Mouse (Mus musculus) hindbrain, postnatal 0 days (tissue): Measurements from ENCODE around the gene Taok1. TPM values are rescaled to one million over a fixed set of nuclear protein-coding genes. Genes with fewer than 3 reads are reported as not detected.

Source experiments
- ATAC-seq: fragments of 200-750 bp; cut with Nextera tagmentation; 2 replicates; pipeline ENCODE4 v1.8.0; 2017; ENCODE audit warnings: mild to moderate bottlenecking, moderate TSS enrichment, moderate library complexity
- DNase-seq: peaks from one replicate; pipeline ENCODE4 v3.0.0-alpha.2; 2015; ENCODE audit warnings: low spot score
- H3K27ac ChIP-seq: fragments of 300-500 bp; sonication (generic); 2 replicates; pipeline ENCODE4 v1.5.1; 2014; ENCODE audit warnings: mild to moderate bottlenecking
- H3K27me3 ChIP-seq: fragments of 300-500 bp; sonication (generic); 2 replicates; pipeline ENCODE4 v1.6.1; 2014; ENCODE audit warnings: low read length, mixed read lengths; ENCODE audit not compliant: insufficient read depth
- H3K36me3 ChIP-seq: fragments of 300-500 bp; sonication (generic); 2 replicates; pipeline ENCODE4 v1.6.1; 2014; ENCODE audit warnings: low read length, mixed read lengths; ENCODE audit not compliant: insufficient read depth
- H3K4me1 ChIP-seq: fragments of 300-500 bp; sonication (generic); 2 replicates; pipeline ENCODE4 v1.6.1; 2014; ENCODE audit warnings: antibody characterized with exemption, low read length, mixed read lengths; ENCODE audit not compliant: insufficient read depth
- H3K4me2 ChIP-seq: fragments of 300-500 bp; sonication (generic); 2 replicates; pipeline ENCODE4 v1.6.1; 2014; ENCODE audit warnings: low read depth, mild to moderate bottlenecking, low read length, moderate library complexity, mixed read lengths
- H3K4me3 ChIP-seq: fragments of 300-500 bp; sonication (generic); 2 replicates; pipeline ENCODE4 v1.5.1; 2014; ENCODE audit warnings: low read length
- H3K9ac ChIP-seq: fragments of 300-500 bp; sonication (generic); replicated peaks from 2 replicates; pipeline ENCODE4 v1.6.1; 2014; ENCODE audit warnings: mild to moderate bottlenecking, low read length, moderate library complexity, mixed read lengths
- H3K9me3 ChIP-seq: fragments of 300-500 bp; sonication (generic); 2 replicates; pipeline ENCODE4 v1.6.1; 2016; ENCODE audit warnings: low read length, mixed read lengths
- CTCF ChIP-seq: IDR thresholded peaks from 2 replicates; pipeline ENCODE4 v1.5.1; 2016; ENCODE audit warnings: antibody characterized with exemption, control low read depth, low read depth
- WGBS: fragments of 180-500 bp; shearing (Covaris S2); extraction: QIAGEN DNeasy Blood & Tissue Kit; methylation state at CpG from one replicate; pipeline ENCODE4 v1.1.7; 2014; 5-methylcytosine and 5-hydroxymethylcytosine counted together
- polyA plus RNA-seq: library from polyadenylated mRNA; unstranded; fragments of >200 nt; fragmentation: Nextera tagmentation; extraction: Ambion mirVana; gene quantifications from 2 replicates; pipeline ENCODE4 v1.2.1, GENCODE M21; 2015
- total RNA-seq: library from RNA; depleted of rRNA; stranded (reverse); fragments of >200 nt; gene quantifications from 2 replicates; pipeline ENCODE4 v1.2.3, GENCODE M21; 2014

Taok1 gene
- total and polyA plus RNA-seq, 2 experiments from 2014 or later, result 27.1 to 50.6 TPM

GRCm38 (mm10) chr11:77493512-77494343, 113.9 kb downstream of the Taok1 start, which contains the start of gene Git1:
TSS of gene Git1 (plus strand) at chr11:77493562.
- peak within 1 kb of the TSS; percentile 95 for H3K27ac ChIP-seq
- H3K4me2 ChIP-seq, result peak within 1 kb of the TSS; percentile 94
- peak within 1 kb of the TSS; percentile 97 for H3K9ac ChIP-seq
- H3K9me3 ChIP-seq, result no peaks in the 10 kb centered on the region
- TF ChIP-seq CTCF, result peak; percentile 12
- no peaks in the 10 kb centered on the region for H3K36me3 ChIP-seq
- under 1% methylated on average over 50 of the region's 74 CpGs for WGBS
- H3K4me1 ChIP-seq, result peaks cover 38% of the 10 kb centered on the region
- ATAC-seq, result no peak; the same call in 1 of the 2 replicates
- DNase-seq, result peak; percentile 62
- peak within 1 kb of the TSS; percentile 93 for H3K4me3 ChIP-seq
- no peaks in the 10 kb centered on the region for H3K27me3 ChIP-seq

DNA sequence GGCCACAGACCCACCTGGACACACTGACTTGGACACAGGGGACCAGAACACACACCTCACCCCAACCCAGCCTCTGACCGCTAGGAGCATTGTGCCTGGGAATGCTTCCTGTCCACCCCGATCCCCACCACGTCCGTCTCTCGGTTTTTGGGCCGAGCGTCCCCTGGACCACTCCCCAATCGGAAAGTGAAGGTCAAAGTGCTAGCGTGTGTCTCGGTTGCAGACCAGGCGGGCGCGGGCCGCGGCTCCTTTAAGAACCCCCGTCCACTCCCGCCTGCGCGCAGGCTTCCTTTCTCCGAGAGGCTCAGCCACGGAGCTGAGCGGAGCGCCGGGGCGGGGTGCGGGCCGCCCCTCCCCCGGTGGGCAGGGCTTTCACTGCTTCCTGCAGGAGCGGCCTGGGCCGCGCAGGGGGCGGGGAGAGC, 114.7 kb downstream of the Taok1 start:
- ATAC-seq (peak; percentile 76), DNase-seq (peak; percentile 96)
- Histone ChIP-seq H3K9ac (peak overlapping the region; percentile 97), H3K4me3 (peak overlapping the region; percentile 93), H3K4me2 (peak overlapping the region; percentile 94), H3K4me1 (peaks cover 37% of the 10 kb centered on the region), H3K27me3 (no peaks in the 10 kb centered on the region), H3K9me3 (no peaks in the 10 kb centered on the region), H3K36me3 (no peaks in the 10 kb centered on the region), H3K27ac (peak overlapping the region; percentile 95)
- WGBS, result under 1% methylated on average over 30 of the region's 32 CpGs
- peak; percentile 41 for TF ChIP-seq CTCF

- peak overlapping the region; percentile 95 for H3K27ac ChIP-seq
- no peaks in the 10 kb centered on the region for H3K9me3 ChIP-seq
- no peaks in the 10 kb centered on the region for H3K36me3 ChIP-seq
- peak overlapping the region; percentile 93 for H3K4me3 ChIP-seq
- peak overlapping the region; percentile 97 for H3K9ac ChIP-seq
- peaks cover 40% of the 10 kb centered on the region for H3K4me1 ChIP-seq
- ATAC-seq (no peak), DNase-seq (peak; percentile 36)
- TF ChIP-seq CTCF, result no peak
- no peaks in the 10 kb centered on the region for H3K27me3 ChIP-seq
- H3K4me2 ChIP-seq, result peak overlapping the region; percentile 94
- under 1% methylated on average over 18 of the region's 18 CpGs for WGBS
Observed at GRCm38 (mm10) chr11:77492311-77492871, 115.2 kb downstream of the Taok1 start.

- Histone ChIP-seq H3K36me3 (no peaks in the 10 kb centered on the region), H3K9me3 (no peaks in the 10 kb centered on the region), H3K27me3 (no peaks in the 10 kb centered on the region), H3K4me1 (peaks cover 47% of the 10 kb centered on the region), H3K4me2 (peak overlapping the region; percentile 94), H3K9ac (peak overlapping the region; percentile 97), H3K4me3 (peak overlapping the region; percentile 93), H3K27ac (peak overlapping the region; percentile 95)
- no peak for TF ChIP-seq CTCF
- ATAC-seq (peak; percentile 61), DNase-seq (peak; percentile 74)
- under 1% methylated on average over 23 of the region's 23 CpGs for WGBS
Observed at GRCm38 (mm10) chr11:77491502-77492291, 115.9 kb downstream of the Taok1 start.

DNA sequence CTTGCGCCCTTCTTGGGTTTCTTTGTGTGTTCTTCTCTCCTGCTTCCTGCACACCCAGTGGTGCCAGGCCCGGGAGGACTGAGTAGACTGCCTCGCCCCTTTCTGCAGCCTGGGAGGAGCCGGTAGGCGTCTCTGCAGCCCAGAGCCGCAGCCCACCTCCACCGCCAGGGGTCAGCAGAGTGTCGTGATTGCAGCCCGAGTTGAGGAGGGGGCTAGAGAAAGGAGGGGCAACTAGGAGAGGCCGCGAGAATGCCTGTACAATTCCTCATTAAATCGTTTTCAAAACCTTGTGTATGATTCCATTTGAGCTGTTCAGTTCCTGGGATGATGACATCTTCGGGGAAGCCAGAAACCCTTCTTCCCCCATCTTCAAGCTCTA, 116.5 kb downstream of the Taok1 start:
- TF ChIP-seq CTCF, result peak; percentile 99
- Histone ChIP-seq H3K9me3 (no peaks in the 10 kb centered on the region), H3K27ac (peak overlapping the region; percentile 95), H3K4me2 (peak overlapping the region; percentile 94), H3K4me3 (peak overlapping the region; percentile 93), H3K9ac (peak overlapping the region; percentile 97; the same call in 1 of the 2 replicates), H3K4me1 (peaks cover 53% of the 10 kb centered on the region), H3K27me3 (no peaks in the 10 kb centered on the region), H3K36me3 (no peaks in the 10 kb centered on the region)
- WGBS, result under 1% methylated on average over 13 of the region's 13 CpGs
- ATAC-seq (peak; percentile 75), DNase-seq (peak; percentile 96)

DNA sequence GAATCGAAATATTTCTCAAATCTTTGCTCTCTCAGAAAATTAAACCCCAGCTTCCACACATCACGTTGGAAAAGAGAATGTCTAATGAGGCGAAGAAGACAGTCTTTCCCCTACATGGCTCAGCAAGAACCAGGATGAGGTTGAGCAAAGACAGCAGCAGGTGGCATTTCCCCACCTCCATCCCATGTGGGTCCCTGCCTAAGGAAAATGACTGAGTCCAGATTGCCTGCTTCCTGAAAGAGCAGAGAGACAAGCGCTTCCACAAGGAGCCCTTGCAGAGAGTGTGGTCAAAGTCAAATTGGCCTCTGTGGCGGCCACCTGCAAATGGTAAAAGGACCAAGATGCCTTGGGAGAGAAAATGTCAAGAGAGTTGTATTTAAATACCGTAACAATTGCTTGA, 117.2 kb downstream of the Taok1 start:
- ATAC-seq, result no peak
- Histone ChIP-seq H3K9me3 (no peaks in the 10 kb centered on the region), H3K4me3 (peak overlapping the region; percentile 91), H3K4me1 (peaks cover 60% of the 10 kb centered on the region), H3K36me3 (no peaks in the 10 kb centered on the region), H3K27me3 (no peaks in the 10 kb centered on the region), H3K9ac (peak overlapping the region; percentile 92), H3K4me2 (peak overlapping the region; percentile 94), H3K27ac (peak overlapping the region; percentile 95; the same call in 1 of the 2 replicates)
- no peak for DNase-seq
- TF ChIP-seq CTCF, result no peak
- WGBS, result 60% methylated on average over 6 of the region's 6 CpGs
